Mouse (Mus musculus) gastrocnemius, postnatal 4 days (tissue): ENCODE measurements at regions not wholly inside any gene's neighbourhood (a gene's known extent, or its start where the extent isn't known, plus 50 kb on each side); places are given as distances from the start of the nearest gene placed in this dataset.
A peak's percentile ranks its signal among the peaks of the same experiment; 100 is the strongest.
"Not testable (repeated sequence)": the region's sequence is repeated elsewhere in the genome, so short reads cannot be mapped to it uniquely, and the experiment has no call there.

Experiments
- DNase-seq, 2 experiments: peaks; one replicate each; pipeline ENCODE4 v3.0.0; 2021 to 2022; ENCODE audit warnings: low spot score in 2 of 2, mixed read lengths in 2 of 2

DNA sequence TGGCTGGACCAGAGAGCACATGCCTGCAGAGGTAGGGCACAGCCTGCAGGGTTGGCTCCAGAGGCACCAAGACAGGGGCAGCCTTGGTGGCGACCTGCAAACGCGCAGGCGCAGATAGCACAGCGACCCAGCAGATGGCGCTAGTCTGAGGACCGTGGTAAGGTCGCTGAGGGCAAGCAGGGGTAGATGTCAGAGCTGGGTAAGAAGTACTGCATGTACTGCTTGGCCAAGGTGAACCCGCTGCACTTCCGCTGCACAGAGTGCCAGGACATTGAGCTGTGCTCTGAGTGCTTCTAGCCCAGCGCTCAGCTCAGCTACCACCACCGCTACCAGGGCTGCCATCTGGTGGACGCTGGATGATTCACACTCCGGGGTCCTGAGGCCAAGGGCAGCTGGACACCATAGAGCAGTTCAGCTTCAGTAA is 68.3 kb downstream of the Hsp90b1 start:
- DNase-seq = peak; percentile 46 to 63

- not testable (repeated sequence) for DNase-seq
Measured at GRCm38 (mm10) chr10:86636515-86636914, 68.8 kb downstream of the Hsp90b1 start.

- DNase-seq = not testable (repeated sequence)
Measured at GRCm38 (mm10) chr10:86626734-86627133, 78.6 kb downstream of the Hsp90b1 start.

- not testable (repeated sequence) for DNase-seq
Measured at GRCm38 (mm10) chr10:86617958-86618664, 87.2 kb downstream of the Hsp90b1 start.

- DNase-seq = not testable (repeated sequence)
Measured at GRCm38 (mm10) chr10:86612341-86612740, 93.0 kb downstream of the Hsp90b1 start.

- DNase-seq = not testable (repeated sequence)
Measured at GRCm38 (mm10) chr10:86610027-86610426, 95.3 kb downstream of the Hsp90b1 start.

- DNase-seq = not testable (repeated sequence)
Measured at GRCm38 (mm10) chr10:86600843-86601242, 102.1 kb upstream of the Syn3 start.

DNA sequence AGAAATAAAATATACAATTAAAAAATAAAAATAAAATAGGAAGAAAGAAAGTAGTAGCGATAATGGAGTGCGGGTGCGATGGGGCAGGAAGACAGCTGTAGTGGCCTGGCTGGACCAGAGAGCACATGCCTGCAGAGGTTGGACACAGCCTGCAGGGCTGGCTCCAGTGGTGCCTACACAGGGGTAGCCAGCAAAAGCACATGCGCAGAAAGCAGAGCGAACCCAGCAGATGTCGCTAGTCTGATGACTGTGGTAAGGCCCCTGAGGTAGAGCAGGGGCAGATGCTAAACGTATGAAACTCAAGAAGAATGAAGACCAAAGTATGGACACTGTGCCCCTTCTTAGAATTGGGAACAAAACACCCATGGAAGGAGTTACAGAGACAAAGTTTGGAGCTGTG is 101.3 kb upstream of the Syn3 start:
- DNase-seq = not testable (repeated sequence)

DNA sequence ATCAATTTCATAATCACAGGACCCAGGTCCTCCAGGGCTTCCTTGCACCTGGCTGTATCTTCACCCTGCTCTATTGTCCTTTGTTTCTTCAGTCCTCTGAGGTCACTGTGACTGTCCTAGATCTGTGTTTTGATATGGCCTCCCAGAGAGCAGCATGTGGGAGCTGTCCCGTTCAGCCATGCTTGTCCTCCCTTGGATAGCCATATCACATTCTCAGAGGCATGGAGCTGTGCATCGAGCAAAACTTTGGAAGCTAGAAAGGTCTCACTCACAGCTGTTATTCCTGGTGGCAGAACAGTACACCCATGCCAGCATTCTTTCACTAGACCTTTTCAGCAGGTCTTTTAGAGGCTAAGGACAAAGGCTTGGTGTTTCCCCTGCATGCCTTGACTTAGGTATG is 91.5 kb upstream of the Syn3 start:
- DNase-seq = not testable (repeated sequence)

GRCm38 (mm10) chr10:86566875-86567274 is 68.2 kb upstream of the Syn3 start:
- not testable (repeated sequence) for DNase-seq

GRCm38 (mm10) chr10:86555843-86556242 is 57.1 kb upstream of the Syn3 start:
- DNase-seq = no peak
